Mouse (Mus musculus) adrenal gland, postnatal 10 days (tissue): Measurements from ENCODE around the gene Gzmc. TPM values are rescaled to one million over a fixed set of nuclear protein-coding genes. Genes with fewer than 3 reads are reported as not detected.
"Not testable (repeated sequence)": the region's sequence is repeated elsewhere in the genome, so short reads cannot be mapped to it uniquely, and the experiment has no call there.

Source experiments
- DNase-seq: peaks from one replicate; pipeline ENCODE4 v3.0.0; 2021; ENCODE audit warnings: mixed read lengths
- long read RNA-seq, 2 experiments: library from polyadenylated mRNA; stranded (forward); transcript quantifications; one replicate each; pipeline ENCODE4 v2.0.0; 2021
- total RNA-seq, 2 experiments: library from RNA; stranded (reverse); gene quantifications; 2 replicates each; pipeline ENCODE4 v1.2.3; 2021

The Gzmc gene
- not detected for total RNA-seq
- long read RNA-seq, experiment 1: 0 reads
- long read RNA-seq, experiment 2: 0 reads

GRCm38 (mm10) chr14:56234556-56234955 lies at the start of gene Gzmc:
Gene Gzmc, minus strand, starts transcription at chr14:56234656.
- no peak for DNase-seq

- no peak for DNase-seq
Observed at GRCm38 (mm10) chr14:56283816-56284215, 49.4 kb upstream of the Gzmc start.

GRCm38 (mm10) chr14:56281090-56281489 lies 46.6 kb upstream of the Gzmc start:
- no peak for DNase-seq

GRCm38 (mm10) chr14:56278691-56279090 lies 44.2 kb upstream of the Gzmc start:
- DNase-seq: not testable (repeated sequence)

- not testable (repeated sequence) for DNase-seq
Observed at GRCm38 (mm10) chr14:56276096-56276495, 41.6 kb upstream of the Gzmc start.

- DNase-seq: no peak
Observed at GRCm38 (mm10) chr14:56266109-56266508, 31.7 kb upstream of the Gzmc start.

GRCm38 (mm10) chr14:56262153-56262552 lies 27.7 kb upstream of the Gzmc start, which contains the start of gene Gzmb:
Gene Gzmb, minus strand, starts transcription at chr14:56262260.
- DNase-seq: no peak

- no peak for DNase-seq
Observed at GRCm38 (mm10) chr14:56240409-56240808, 6.0 kb upstream of the Gzmc start.

GRCm38 (mm10) chr14:56211317-56211716 lies 23.1 kb downstream of the Gzmc start, which contains the start of gene Gzmf:
Gene Gzmf, minus strand, starts transcription at chr14:56211417.
- DNase-seq: no peak

GRCm38 (mm10) chr14:56205613-56206012 lies 28.8 kb downstream of the Gzmc start:
- DNase-seq: no peak

- peak; percentile 44 for DNase-seq
Observed at GRCm38 (mm10) chr14:56205021-56205420, 29.4 kb downstream of the Gzmc start.

GRCm38 (mm10) chr14:56203975-56204374 lies 30.5 kb downstream of the Gzmc start:
- DNase-seq: peak; percentile 82

GRCm38 (mm10) chr14:56186946-56187345 lies 47.5 kb downstream of the Gzmc start:
- DNase-seq: peak; percentile 21

- DNase-seq: no peak
Observed at GRCm38 (mm10) chr14:56186521-56186920, 47.9 kb downstream of the Gzmc start.

Other genes starting within 250 kb of the Gzmc start
- not detected for gene Mcpt1, start 216.7 kb downstream of the Gzmc start, total RNA-seq
- not detected for gene Mcpt9, start 204.2 kb downstream of the Gzmc start, total RNA-seq
- under 1 TPM in 1 of 2 experiments, not detected in 1; 0.24 TPM for gene Mcpt2, start 192.6 kb downstream of the Gzmc start, total RNA-seq
- 1 to 10 TPM; 5.3 to 6.7 TPM for gene Mcpt4, start 172.3 kb downstream of the Gzmc start, total RNA-seq
- under 1 TPM; 0.66 to 0.97 TPM for gene Mcpt8, start 149.4 kb downstream of the Gzmc start, total RNA-seq
- gene Ctsg, start 132.1 kb downstream of the Gzmc start, total RNA-seq: 1 to 10 TPM in 1 of 2 experiments, under 1 TPM in 1; 0.48 to 1.2 TPM
- not detected for gene Gzme, start 114.0 kb downstream of the Gzmc start, total RNA-seq
- gene Gzmd, start 102.0 kb downstream of the Gzmc start, total RNA-seq: not detected
- not detected for gene Gzmg, start 75.1 kb downstream of the Gzmc start, total RNA-seq
- gene Gzmn, start 60.1 kb downstream of the Gzmc start, total RNA-seq: not detected
- not detected for gene Gzmf, start 23.2 kb downstream of the Gzmc start, total RNA-seq
- gene Gzmb, start 27.6 kb upstream of the Gzmc start, total RNA-seq: under 1 TPM; 0.18 to 0.21 TPM
- gene Atp12a, start 130.4 kb upstream of the Gzmc start, total RNA-seq: not detected
- 1 to 10 TPM in 1 of 2 experiments, under 1 TPM in 1; 0.91 to 1.3 TPM for gene Rnf17, start 167.9 kb upstream of the Gzmc start, total RNA-seq